Mouse (Mus musculus) natural killer cell, adult 2 months (primary cell): Measurements from ENCODE around the gene Guca1a.
"Not testable (repeated sequence)": the region's sequence is repeated elsewhere in the genome, so short reads cannot be mapped to it uniquely, and the experiment has no call there.

Experiments used
- DNase-seq, 2 experiments: peaks; one replicate each; pipeline ENCODE4 v3.0.0; 2022; ENCODE audit warnings: low spot score in 2 of 2

Guca1a gene

DNA sequence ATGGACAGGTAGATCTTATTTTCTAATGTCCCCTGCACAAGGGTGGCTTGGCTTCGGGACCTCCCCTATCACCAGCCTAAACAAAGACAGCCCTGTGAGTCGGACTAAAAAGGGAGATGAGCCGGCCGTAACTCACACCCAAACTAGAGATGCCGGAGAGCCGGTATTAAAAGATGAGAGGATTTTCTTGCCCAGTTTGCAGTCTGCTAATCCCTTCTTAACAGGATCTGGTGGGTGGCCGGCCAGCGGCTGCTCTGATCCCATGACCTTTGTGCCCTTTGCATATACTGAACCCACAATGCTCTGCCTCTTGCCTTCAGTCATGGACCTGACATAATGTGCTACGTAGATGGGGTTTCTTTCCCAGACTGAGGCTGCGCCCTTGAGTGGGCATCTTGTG lies at the start of gene Guca1a:
Guca1a (minus strand) TSS at position 134 of the 400 bp plus-strand sequence.
- DNase-seq = no peak

DNA sequence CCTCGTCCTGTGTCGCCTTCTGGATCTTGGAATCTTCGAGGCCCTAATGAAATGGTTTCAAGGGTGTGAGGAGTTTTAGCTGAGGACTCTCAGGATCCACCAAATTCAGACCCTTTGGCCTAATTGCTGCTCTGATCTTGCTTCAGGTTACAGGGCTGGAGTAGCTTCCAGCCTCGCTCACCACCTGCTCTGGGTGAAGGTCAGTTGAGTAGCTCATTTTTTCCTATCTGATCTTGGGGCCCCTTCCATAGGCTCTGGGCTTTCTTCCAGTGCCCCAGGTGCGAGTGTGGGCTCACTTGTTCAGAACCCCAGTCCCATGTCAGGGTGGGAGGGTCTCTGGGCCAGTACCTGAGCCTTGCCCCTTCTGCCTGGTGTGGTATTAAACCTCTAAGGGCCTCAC lies 49.0 kb upstream of the Guca1a start:
- DNase-seq = no peak

- no peak for DNase-seq
Observed at GRCm38 (mm10) chr17:47448523-47449372, 48.4 kb upstream of the Guca1a start.

DNA sequence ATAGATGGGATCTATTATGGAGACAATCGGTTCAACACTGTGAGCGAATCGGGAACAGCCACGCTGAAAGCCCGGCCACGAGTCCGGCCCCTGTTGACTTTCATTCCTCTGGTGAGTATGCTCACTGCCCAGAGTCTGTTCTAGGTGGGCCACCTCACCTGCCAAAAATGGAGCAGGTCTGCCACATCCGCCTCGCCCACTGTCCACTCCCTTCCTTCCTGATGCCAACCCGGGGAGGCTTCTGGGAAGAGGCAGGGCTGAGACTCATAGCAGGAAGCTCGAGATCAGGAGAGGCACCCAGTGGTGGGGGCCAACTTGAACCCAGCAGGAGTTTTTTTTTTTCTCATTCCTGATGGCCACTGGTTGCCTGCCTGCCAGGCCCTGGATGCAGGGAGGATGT lies 46.2 kb upstream of the Guca1a start:
- DNase-seq = no peak

GRCm38 (mm10) chr17:47446025-47446424 lies 45.6 kb upstream of the Guca1a start:
- DNase-seq = no peak

GRCm38 (mm10) chr17:47445518-47445917 lies 45.1 kb upstream of the Guca1a start:
- DNase-seq = no peak

DNA sequence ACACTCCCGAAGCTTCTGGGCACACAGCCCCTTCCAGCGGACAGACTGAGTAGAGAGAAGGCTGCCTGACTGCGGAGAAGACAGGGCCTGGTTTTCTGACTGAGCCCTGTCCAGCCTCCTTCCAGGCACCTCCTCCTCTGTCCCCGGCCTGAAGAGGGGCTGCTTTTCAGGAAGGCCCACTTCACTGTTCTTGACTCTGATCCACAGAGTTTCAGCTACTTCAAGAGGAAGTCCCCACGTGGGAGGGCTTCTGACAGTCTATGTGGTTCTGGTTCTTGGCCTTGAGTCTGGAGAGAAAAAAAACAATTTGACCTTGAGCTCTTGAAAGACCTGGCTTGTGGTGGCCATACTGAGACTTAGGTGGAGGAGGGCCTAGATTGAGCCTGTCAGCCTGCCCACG lies 43.7 kb upstream of the Guca1a start:
- DNase-seq = no peak

DNA sequence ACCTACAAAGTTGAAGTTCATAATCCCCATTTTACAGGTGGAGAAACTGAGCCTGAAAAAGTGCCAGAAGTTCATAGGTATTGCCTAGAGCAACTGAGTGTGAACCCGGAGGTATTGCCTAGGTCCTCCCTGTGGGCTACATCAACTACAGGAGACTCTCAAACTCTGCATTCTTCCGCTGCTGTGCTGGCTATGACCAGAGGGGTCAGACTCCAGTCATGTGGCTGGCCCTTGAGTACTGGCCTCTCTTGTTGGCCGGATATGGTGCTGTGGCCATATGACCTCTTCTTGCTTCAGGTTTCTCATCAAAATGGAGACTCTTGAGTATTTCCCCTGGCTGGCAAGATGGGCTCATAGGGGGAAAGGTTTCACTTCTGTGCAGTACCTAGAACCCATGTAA lies 41.9 kb upstream of the Guca1a start:
- no peak for DNase-seq

GRCm38 (mm10) chr17:47441296-47442051 lies 41.1 kb upstream of the Guca1a start:
- no peak for DNase-seq

DNA sequence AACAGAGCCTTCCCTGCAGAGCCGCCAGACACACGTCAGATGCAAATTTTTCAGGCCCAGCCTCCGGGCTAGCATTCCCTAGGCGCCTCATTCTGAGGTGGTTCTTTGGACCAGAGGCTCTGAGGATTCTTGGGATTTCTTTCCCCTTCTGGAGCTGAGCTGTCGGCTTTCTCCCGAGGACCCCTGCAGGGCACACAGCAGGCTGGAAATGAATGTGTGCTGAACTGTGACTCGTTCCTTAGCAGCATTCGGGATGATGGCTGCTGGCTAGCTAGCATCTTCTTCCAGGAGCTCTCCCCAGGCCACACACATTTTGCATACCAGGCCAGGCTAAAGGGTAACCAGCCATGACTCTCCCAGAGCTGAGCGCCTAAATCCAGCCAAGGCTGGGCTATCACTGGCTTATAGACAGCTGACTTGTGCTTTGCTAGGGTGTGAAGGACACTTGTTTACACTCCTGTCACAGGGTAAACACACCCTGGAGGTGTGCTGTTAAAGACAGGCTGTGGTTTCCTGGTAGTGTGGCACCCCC lies 40.0 kb upstream of the Guca1a start:
- DNase-seq = no peak

- no peak for DNase-seq
Observed at GRCm38 (mm10) chr17:47439396-47440028, 39.1 kb upstream of the Guca1a start.

- no peak for DNase-seq
Observed at GRCm38 (mm10) chr17:47438611-47439010, 38.2 kb upstream of the Guca1a start.

GRCm38 (mm10) chr17:47436907-47437547 lies 36.6 kb upstream of the Guca1a start, which contains the start of gene 1700001C19Rik:
Gene 1700001C19Rik (minus strand): TSS chr17:47437376.
- DNase-seq = peak; percentile 16 to 29

GRCm38 (mm10) chr17:47436156-47436906 lies 35.9 kb upstream of the Guca1a start, which contains the start of gene AI661453:
Gene AI661453 (plus strand): TSS chr17:47436615.
- DNase-seq = no peak

- no peak for DNase-seq
Observed at GRCm38 (mm10) chr17:47430815-47431214, 30.4 kb upstream of the Guca1a start.

- no peak for DNase-seq
Observed at GRCm38 (mm10) chr17:47428831-47429304, 28.5 kb upstream of the Guca1a start.

DNA sequence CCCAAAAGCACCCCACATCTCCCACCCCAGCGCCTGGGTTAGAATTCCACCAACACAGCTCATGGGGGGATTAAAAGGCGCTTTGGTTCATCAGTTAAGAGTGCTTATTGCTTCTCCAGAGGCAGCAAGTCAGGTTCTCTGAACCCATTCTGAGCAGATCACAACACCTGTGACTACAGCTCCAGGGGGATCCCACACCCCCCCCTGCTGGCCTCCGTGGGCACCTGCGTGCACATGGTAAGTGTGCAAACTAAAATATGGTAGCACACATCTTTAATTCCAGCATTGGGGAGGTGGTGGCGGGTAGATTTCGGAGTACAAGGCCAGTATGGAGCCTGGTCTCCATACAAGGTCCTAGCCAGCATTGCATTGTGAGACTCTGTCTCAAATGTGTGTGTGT lies 26.9 kb upstream of the Guca1a start:
- no peak for DNase-seq

DNA sequence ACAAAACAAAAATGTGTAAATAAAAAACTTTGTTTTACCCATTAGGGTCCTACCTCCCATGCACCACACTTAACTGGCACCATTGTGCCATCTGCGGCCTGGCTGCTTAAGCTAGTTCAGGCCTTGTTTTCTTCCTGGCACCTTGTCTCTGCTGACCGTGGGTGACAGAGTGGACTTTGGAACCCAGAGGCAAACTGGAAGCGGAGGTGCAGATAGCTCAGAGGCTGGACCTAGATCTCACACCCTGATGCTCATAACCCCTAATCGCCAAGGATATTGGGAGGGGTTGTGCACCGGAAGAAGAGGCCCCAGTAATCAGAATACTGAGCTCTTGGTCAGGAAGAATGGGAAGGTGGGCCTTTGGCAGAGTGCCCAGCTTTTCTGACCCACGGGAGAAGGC lies 23.8 kb upstream of the Guca1a start:
- no peak for DNase-seq

DNA sequence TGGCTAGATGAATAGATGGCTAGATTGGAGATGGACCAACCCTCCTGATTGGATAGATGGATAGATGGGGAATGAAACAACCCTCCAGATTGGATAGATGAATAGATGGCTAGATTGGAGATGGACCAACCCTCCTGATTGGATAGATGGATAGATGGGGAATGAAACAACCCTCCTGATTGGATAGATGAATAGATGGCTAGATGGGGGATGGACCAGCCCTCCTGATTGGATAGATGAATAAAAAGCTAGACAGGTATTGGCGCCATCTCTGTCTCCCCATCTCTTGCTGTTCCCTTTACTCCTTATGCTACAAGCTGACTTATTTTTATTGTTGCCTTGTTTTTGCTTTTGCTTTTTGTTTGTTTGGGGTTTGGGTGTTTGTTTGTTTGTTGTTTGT lies 22.2 kb upstream of the Guca1a start:
- not testable (repeated sequence) for DNase-seq

- no peak for DNase-seq
Observed at GRCm38 (mm10) chr17:47421566-47421965, 21.2 kb upstream of the Guca1a start.

- no peak for DNase-seq
Observed at GRCm38 (mm10) chr17:47420195-47420594, 19.8 kb upstream of the Guca1a start.
